Mouse (Mus musculus): ENCODE measurements around the gene Hist1h3f. TPM values are rescaled to one million over a fixed set of nuclear protein-coding genes. Genes with fewer than 3 reads are reported as not detected.
"Not testable (repeated sequence)": the region's sequence is repeated elsewhere in the genome, so short reads cannot be mapped to it uniquely, and the experiment has no call there.

The Hist1h3f gene
- polyA plus RNA-seq, 1 experiment from 2014 or later: 1.5 TPM

DNA sequence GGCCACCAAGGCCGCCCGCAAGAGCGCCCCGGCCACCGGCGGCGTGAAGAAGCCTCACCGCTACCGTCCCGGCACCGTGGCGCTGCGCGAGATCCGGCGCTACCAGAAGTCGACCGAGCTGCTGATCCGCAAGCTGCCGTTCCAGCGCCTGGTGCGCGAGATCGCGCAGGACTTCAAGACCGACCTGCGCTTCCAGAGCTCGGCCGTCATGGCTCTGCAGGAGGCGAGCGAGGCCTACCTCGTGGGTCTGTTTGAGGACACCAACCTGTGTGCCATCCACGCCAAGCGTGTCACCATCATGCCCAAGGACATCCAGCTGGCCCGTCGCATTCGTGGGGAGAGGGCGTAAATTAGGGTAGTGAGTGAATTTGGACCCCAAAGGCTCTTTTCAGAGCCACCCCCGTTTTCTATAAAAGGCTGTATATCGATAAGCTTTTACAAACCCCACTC lies 32.0 kb downstream of the Hist1h3f start:
- peak; percentile 36 for DNase-seq (ENCODE audit: low spot score)
- 2% methylated on average over 11 of the region's 40 CpGs for WGBS
- H3K27ac ChIP-seq (replicated peaks): peak overlapping the region; percentile 92

DNA sequence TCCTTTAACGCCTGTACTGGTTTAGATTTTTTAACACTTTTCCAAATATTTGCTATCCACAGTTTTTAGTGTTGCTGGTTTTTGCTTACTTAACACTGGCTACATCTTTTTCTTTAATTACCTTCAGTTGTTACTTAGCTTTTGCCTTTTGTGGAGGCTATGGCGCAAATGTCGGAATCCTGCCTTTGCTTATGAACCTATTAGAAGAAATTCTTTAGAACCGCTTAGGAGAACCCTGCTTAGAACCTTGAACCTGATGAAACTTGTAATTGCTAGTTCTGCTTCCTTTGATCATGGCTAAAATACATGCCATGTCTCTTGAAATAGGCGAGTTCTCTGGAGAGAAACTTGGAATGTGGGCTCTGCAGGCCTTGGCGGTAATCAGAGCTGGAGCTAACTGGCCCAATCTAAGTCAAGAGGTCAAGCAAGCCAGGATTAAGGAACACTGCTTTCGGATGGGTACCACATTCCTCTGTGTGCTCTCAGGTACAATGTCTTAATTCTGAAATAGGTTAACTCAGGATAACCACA lies 32.6 kb downstream of the Hist1h3f start:
- H3K9me3 ChIP-seq (replicated peaks): no peaks in the 10 kb centered on the region
- H3K4me1 ChIP-seq: peaks cover 45% of the 10 kb centered on the region
- peak; percentile 44 for DNase-seq (ENCODE audit: low spot score)
- peak overlapping the region; percentile 92 for H3K27ac ChIP-seq (replicated peaks)
- H3K4me3 ChIP-seq: peak overlapping the region; percentile 61
- WGBS: 4% methylated on average over 7 of the region's 7 CpGs
- no peaks in the 10 kb centered on the region for H3K36me3 ChIP-seq
- H3K27me3 ChIP-seq (ENCODE audit: low read depth, poor library complexity, severe bottlenecking): no peaks in the 10 kb centered on the region

More for the DNA sequence above, 32.0 kb downstream of the Hist1h3f start:
- Histone ChIP-seq H3K4me1 (peaks cover 42% of the 10 kb centered on the region), H3K4me3 (peak overlapping the region; percentile 61)
- H3K27me3 ChIP-seq (ENCODE audit: low read depth, poor library complexity, severe bottlenecking); H3K9me3 ChIP-seq (replicated peaks); H3K36me3 ChIP-seq: not testable (repeated sequence)

DNA sequence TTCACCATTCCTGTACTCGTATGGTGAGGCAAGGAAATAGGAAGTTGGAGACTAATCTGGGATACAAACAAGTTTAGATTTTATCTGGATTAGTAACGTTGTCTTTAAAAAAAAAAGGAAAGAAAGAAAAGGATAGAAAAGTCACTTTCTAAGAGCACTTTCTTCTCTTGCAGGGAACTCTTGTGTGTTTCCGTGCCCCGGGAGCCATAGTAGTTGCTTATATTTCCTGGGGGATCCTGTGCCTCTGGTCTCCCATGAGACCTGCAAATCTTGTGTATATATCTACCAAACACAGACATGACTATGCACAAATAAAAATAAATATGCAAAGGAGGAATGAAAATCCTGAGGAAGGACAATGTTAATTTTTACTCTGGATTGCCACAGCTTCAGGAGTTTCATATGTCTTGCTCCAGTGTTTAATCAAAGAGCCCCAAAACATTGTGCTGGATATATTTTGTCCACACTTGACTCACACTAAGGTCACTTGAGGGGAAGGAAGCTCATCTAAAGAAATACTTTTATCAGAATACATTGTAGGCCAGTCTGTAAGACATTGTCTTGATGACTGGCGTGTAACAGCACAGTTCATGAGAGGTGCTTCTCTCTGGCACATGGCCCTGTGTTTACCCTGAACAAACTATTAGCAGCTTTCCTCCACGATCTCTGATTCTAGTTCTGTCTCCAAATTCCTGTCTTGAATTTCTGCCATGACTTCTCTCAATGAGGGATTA lies 33.2 kb downstream of the Hist1h3f start:
- Histone ChIP-seq H3K9me3 (replicated peaks) (no peaks in the 10 kb centered on the region), H3K36me3 (no peaks in the 10 kb centered on the region), H3K27me3 (ENCODE audit: low read depth, poor library complexity, severe bottlenecking) (no peaks in the 10 kb centered on the region), H3K27ac (replicated peaks) (peak overlapping the region; percentile 92), H3K4me3 (peak overlapping the region; percentile 61), H3K4me1 (peaks cover 47% of the 10 kb centered on the region)
- DNase-seq (ENCODE audit: low spot score): no peak
- 53% methylated on average over 6 of the region's 6 CpGs for WGBS

DNA sequence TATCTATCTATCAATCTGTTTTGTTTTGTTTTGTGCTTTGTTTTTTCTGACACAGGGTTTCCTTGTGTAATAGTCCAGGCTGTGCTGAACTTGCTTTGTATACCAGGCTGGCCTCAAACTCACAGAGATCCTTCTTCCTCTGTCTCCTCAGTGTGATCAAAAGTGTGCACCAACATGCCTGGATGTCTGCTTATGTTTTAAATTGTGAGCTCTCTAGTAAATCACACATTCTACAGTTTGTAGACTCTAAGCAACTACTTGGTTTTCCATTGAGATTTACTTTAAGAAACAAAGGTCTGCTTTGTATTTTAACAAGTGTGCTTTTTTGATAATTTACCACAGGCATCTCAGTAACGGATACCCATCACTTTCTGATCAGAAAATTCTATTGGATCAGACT lies 34.0 kb downstream of the Hist1h3f start:
- Histone ChIP-seq H3K4me3 (no peak overlapping the region), H3K4me1 (peaks cover 47% of the 10 kb centered on the region), H3K36me3 (no peaks in the 10 kb centered on the region), H3K27me3 (ENCODE audit: low read depth, poor library complexity, severe bottlenecking) (no peaks in the 10 kb centered on the region), H3K9me3 (replicated peaks) (no peaks in the 10 kb centered on the region), H3K27ac (replicated peaks) (peak overlapping the region; percentile 92)
- WGBS: 98% methylated on average over 1 of the region's 1 CpGs
- no peak for DNase-seq (ENCODE audit: low spot score)

DNA sequence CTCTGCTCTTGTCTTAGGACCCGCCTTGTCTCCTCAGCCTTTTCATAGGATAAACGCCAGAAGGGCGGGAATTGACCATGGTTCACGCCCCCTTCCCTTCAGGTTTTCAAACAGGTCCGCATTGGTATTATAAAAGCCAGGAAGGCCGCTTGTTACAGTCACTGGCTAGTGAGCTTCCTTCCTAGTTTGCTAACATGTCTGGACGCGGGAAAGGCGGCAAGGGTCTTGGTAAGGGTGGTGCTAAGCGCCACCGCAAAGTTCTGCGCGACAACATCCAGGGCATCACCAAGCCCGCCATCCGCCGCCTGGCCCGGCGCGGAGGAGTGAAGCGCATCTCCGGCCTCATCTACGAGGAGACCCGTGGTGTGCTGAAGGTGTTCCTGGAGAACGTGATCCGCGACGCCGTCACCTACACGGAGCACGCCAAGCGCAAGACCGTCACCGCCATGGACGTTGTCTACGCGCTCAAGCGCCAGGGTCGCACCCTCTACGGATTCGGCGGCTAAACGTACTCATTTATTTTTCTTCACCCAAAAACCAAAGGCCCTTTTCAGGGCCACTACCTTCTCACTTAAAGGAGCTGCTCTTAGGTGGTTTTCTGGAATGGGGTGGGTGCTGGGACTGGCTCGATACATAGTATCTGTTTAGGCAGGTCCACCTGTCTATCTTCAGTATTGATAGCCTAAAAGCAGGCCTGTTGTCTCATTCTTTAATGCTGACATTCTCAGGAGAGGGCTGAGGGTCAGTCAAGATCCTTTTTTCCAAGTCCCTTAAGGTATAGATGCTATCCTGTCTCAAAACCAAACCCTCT lies 37.8 kb downstream of the Hist1h3f start, which contains the start of gene Hist1h4d:
Gene Hist1h4d, plus strand, starts transcription at position 191 of the 811 bp plus-strand sequence.
- Histone ChIP-seq H3K27me3 (ENCODE audit: low read depth, poor library complexity, severe bottlenecking) (no peaks in the 10 kb centered on the region), H3K9me3 (replicated peaks) (no peaks in the 10 kb centered on the region), H3K4me3 (peak within 1 kb of the TSS; percentile 63), H3K4me1 (peaks cover 57% of the 10 kb centered on the region), H3K27ac (replicated peaks) (peak within 1 kb of the TSS; percentile 94), H3K36me3 (no peaks in the 10 kb centered on the region)
- WGBS: under 1% methylated on average over 43 of the region's 43 CpGs
- peak; percentile 94 for DNase-seq (ENCODE audit: low spot score)

DNA sequence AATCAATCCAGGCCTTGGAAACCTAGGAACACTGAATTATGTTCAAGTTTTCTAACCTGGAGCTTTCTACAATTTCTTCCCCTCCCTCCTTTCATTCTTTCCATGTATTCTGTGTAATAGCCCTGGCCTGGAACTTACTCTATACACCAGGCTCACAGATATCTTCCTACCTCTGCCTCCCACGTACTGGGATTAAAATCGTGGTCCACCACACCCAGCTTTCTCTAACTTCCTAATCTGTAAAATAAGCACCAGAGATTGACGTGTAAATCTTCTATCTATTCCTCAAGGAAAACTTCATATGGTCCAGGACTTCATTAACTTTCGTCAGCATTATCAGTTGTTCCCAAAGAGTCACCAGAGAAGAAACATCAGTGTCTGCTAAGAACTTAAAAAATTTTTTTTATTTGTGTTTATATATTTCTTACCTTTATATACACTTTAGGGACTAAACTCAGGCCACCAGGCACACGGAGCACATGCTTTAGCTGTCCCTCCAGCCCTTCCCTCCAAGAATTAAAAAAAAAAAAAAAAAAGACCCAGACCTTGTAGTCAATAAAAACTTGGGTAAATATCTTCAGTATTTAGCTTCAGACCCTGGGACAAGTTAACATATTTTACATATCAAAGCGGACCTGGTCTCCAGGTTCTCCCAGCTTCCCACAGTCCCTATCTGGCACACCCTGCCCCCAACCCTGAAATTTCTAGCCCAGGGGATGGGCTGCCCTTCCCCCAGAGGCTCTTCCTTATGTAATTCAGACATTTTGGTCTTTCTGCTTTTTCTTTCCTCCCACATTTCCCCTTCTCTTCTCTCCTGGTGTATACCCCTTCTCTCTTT lies 38.6 kb downstream of the Hist1h3f start:
- H3K4me1 ChIP-seq: peaks cover 55% of the 10 kb centered on the region
- peak overlapping the region; percentile 63 for H3K4me3 ChIP-seq
- 3% methylated on average over 6 of the region's 6 CpGs for WGBS
- peak; percentile 52 for DNase-seq (ENCODE audit: low spot score)
- H3K36me3 ChIP-seq: no peaks in the 10 kb centered on the region
- no peaks in the 10 kb centered on the region for H3K9me3 ChIP-seq (replicated peaks)
- peak overlapping the region; percentile 94 for H3K27ac ChIP-seq (replicated peaks)
- no peaks in the 10 kb centered on the region for H3K27me3 ChIP-seq (ENCODE audit: low read depth, poor library complexity, severe bottlenecking)

DNA sequence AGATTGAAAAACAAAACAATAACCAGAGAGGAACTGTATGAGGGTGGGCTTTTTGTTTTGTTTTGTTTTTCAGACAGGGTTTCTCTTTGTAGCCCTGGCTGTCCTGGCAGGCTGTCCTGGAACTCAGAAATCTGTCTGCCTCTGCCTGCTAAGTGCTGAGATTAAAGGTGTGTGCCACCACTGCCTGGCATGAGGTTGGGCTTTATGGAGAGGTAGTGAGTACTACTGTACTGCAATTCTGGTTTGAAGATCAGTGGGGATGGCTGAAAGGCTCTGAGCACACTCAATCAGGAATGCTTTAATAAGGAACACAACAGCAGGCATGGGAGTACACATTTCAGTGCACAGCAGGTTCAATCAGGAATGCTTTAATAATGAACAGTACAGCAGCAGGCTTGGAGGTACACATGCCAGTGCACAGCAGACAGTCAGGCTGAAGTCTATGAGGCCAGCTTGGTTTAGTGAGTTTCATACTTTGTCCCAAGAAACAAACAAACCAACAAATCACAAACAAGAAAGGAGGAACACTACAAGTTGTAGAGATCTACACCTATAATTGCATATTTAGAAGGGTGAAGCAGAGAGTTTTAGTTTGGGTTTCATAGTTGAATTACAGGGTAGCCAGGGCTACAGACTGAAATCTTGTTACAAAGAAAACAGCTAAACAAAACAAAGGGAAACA lies 39.7 kb downstream of the Hist1h3f start:
- no peaks in the 10 kb centered on the region for H3K27me3 ChIP-seq (ENCODE audit: low read depth, poor library complexity, severe bottlenecking)
- peak; percentile 19 for DNase-seq (ENCODE audit: low spot score)
- peak overlapping the region; percentile 63; the same call in 1 of the 2 replicates for H3K4me3 ChIP-seq
- peaks cover 51% of the 10 kb centered on the region for H3K4me1 ChIP-seq
- no peaks in the 10 kb centered on the region for H3K9me3 ChIP-seq (replicated peaks)
- no peaks in the 10 kb centered on the region for H3K36me3 ChIP-seq
- peak overlapping the region; percentile 94 for H3K27ac ChIP-seq (replicated peaks)

DNA sequence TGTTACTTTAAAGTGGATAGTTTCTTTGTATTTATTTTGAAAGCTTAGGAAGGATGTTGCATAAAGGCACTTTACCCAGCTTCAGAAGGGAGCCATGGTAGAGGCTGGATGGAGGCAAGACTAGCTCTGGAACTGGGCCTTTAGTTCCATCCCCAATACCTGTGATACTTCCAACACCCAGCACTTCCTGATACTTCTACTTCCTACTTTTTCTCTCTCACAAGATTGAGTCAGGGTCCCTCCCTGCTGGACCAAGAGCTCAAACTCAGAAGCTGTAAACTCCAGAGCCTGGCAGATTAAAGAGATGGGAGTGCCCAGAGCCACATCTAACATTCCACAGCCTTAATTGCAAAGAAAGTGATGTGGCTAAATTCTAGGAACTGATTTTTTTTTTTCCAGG lies 40.5 kb downstream of the Hist1h3f start:
- DNase-seq (ENCODE audit: low spot score): peak; percentile 31
- peak overlapping the region; percentile 49 for H3K4me3 ChIP-seq
- no peaks in the 10 kb centered on the region for H3K9me3 ChIP-seq (replicated peaks)
- peak overlapping the region; percentile 94 for H3K27ac ChIP-seq (replicated peaks)
- no peaks in the 10 kb centered on the region for H3K27me3 ChIP-seq (ENCODE audit: low read depth, poor library complexity, severe bottlenecking)
- H3K36me3 ChIP-seq: no peaks in the 10 kb centered on the region
- peaks cover 51% of the 10 kb centered on the region for H3K4me1 ChIP-seq

DNA sequence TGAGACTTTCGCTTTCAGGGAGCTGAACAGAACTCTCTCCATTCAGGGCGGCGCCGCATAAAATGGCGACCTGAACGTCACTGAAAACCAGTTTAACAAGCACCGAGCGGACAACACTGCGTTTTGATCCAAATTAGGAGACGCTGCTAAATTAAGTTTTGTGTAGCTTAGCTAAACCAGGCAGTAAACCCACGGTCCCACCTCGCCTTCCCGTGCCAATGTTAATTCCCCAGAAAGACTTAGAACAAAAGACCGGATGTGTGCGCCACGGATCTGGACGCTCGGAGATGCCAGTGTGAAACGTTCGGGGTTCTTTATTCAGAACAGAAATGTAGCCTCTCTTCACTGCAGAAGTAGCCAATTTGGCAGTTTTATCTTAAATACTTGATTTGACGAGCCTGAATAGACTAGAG lies 41.2 kb downstream of the Hist1h3f start:
- H3K4me1 ChIP-seq: peaks cover 51% of the 10 kb centered on the region
- peak overlapping the region; percentile 49 for H3K4me3 ChIP-seq
- under 1% methylated on average over 21 of the region's 21 CpGs for WGBS
- H3K36me3 ChIP-seq: no peaks in the 10 kb centered on the region
- no peaks in the 10 kb centered on the region for H3K27me3 ChIP-seq (ENCODE audit: low read depth, poor library complexity, severe bottlenecking)
- H3K9me3 ChIP-seq (replicated peaks): no peaks in the 10 kb centered on the region
- peak overlapping the region; percentile 94 for H3K27ac ChIP-seq (replicated peaks)
- DNase-seq (ENCODE audit: low spot score): peak; percentile 77

DNA sequence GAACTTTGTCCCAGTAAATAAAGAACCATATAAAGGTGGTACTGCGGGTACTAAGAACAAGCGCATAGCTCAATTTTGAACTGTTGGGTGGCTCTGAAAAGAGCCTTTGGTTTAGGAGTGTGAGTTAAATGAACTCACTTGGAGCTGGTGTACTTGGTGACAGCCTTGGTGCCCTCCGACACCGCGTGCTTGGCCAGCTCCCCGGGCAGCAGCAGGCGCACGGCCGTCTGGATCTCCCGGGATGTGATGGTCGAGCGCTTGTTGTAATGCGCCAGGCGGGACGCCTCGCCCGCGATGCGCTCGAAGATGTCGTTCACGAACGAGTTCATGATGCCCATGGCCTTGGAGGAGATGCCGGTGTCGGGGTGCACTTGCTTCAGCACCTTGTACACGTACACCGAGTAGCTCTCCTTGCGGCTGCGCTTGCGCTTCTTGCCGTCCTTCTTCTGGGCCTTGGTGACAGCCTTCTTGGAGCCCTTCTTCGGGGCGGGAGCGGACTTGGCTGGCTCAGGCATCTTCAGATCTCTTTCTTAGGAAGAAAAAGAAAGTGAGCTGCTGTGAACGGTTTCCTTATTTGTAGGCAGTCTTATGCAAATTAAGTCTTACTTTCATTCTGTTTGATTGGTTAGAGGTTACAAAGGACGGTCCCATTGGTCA lies 41.7 kb downstream of the Hist1h3f start:
- not testable (repeated sequence) for H3K9me3 ChIP-seq (replicated peaks); H3K36me3 ChIP-seq; H3K27me3 ChIP-seq (ENCODE audit: low read depth, poor library complexity, severe bottlenecking)
- peak; percentile 71 for DNase-seq (ENCODE audit: low spot score)
- WGBS: 0% methylated on average over 34 of the region's 36 CpGs
- H3K27ac ChIP-seq (replicated peaks): peak overlapping the region; percentile 94
- peaks cover 51% of the 10 kb centered on the region for H3K4me1 ChIP-seq
- H3K4me3 ChIP-seq: peak overlapping the region; percentile 49

DNA sequence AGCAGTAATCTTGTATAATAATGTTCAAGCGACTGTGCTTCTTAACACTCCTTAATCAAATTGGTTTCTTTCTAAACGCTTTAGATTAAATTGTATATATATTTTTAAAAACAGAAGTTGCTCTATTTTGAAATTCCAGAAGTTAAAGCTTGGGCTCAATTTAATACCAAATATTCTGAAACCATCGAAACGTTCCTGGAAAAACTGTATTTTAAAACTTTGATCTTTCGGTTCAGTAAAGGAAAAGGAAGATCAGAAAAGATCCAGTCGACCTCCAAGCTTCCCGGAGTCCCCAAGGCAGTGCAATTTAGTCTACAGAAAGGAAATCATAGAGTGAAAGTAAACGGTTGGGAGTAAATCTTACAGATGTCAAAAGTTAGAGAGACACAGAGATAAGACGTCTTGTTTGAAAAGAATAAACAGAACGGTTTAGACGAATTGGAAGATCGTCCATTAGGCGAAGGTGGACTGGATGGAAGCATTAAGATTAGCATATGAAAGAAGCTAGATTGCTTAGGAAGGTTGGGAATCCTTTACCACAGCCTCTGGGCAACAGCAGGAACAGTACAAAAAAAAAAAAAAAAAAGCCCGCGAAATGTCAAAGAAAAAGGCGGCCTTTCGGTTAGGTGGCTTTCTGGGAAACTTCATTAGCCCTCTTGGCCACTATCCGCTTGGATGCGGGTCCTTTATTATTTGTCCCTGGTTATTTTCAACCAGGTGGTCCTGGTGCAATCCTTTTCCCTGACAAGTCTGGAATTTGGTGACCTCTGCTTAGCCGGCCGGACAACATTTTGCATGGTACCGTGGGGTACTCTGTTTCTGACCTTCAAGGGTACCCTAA lies 42.5 kb downstream of the Hist1h3f start:
- peaks cover 44% of the 10 kb centered on the region for H3K4me1 ChIP-seq
- H3K9me3 ChIP-seq (replicated peaks): no peaks in the 10 kb centered on the region
- no peaks in the 10 kb centered on the region for H3K36me3 ChIP-seq
- 2% methylated on average over 22 of the region's 22 CpGs for WGBS
- H3K27ac ChIP-seq (replicated peaks): peak overlapping the region; percentile 94
- H3K4me3 ChIP-seq: peak overlapping the region; percentile 49
- peak; percentile 41 for DNase-seq (ENCODE audit: low spot score)
- H3K27me3 ChIP-seq (ENCODE audit: low read depth, poor library complexity, severe bottlenecking): no peaks in the 10 kb centered on the region

Measured in midbrain, embryonic 10.5 days (tissue).